28 mouse cellular contexts compared by ENCODE assay signal in genomic region chr11:107083480-107083879, GRCm38 (mm10). TPM values are rescaled to one million over a fixed set of nuclear protein-coding genes. Genes with fewer than 3 reads are reported as not detected.
"Had no signal": no experiment of that assay in that cellular context is flagged by ENCODE, and none has a peak within 500 bp of the region (broad histone marks: within the 10 kb centered on the region; RNA-seq: fewer than 3 reads in every experiment).

No protein-coding gene starts in this region.

- H3K9ac ChIP-seq: hindbrain, embryonic 12.5 days; hindbrain, embryonic 14.5 days; intestine, embryonic 15.5 days; limb, embryonic 12.5 days; liver, embryonic 13.5 days; liver, embryonic 15.5 days; liver, postnatal 0 days had no signal

- H3K27ac ChIP-seq: gastrocnemius, adult 2 months; heart, adult 2 months; hindbrain, embryonic 10.5 days; hindbrain, embryonic 12.5 days; hindbrain, embryonic 14.5 days; intestine, embryonic 15.5 days; layer of hippocampus, adult 2 months; left cerebral cortex, adult 2 months; limb, embryonic 10.5 days; limb, embryonic 12.5 days; liver, embryonic 13.5 days; liver, embryonic 15.5 days had no signal

- DNase-seq: gastrocnemius, adult 2 months; gastrocnemius, postnatal 10 days; gastrocnemius, postnatal 25 days; heart, adult 2 months; heart, postnatal 10 days; heart, postnatal 36 days; kidney, adult 18-20 months; kidney, adult 8-10 months; kidney, postnatal 10 days; kidney, postnatal 25 days; kidney, postnatal 4 days; liver; liver, embryonic 13.5 days; liver, postnatal 0 days had no signal

- H3K4me1 ChIP-seq: hindbrain, embryonic 10.5 days; hindbrain, embryonic 12.5 days; intestine, embryonic 15.5 days; limb, embryonic 10.5 days; limb, embryonic 12.5 days had no signal

- H3K4me2 ChIP-seq: hindbrain, embryonic 12.5 days; hindbrain, embryonic 14.5 days; intestine, embryonic 15.5 days; limb, embryonic 12.5 days; liver, embryonic 11.5 days; liver, embryonic 13.5 days; liver, embryonic 15.5 days had no signal

- H3K4me3 ChIP-seq: gastrocnemius, adult 2 months; heart, adult 2 months; hindbrain, embryonic 10.5 days; hindbrain, embryonic 12.5 days; intestine, embryonic 15.5 days; layer of hippocampus, adult 2 months; left cerebral cortex, adult 2 months; limb, embryonic 10.5 days; limb, embryonic 12.5 days; liver, embryonic 13.5 days; liver, embryonic 15.5 days had no signal

- ATAC-seq: hindbrain, embryonic 16.5 days; inflammation-experienced regulatory T-cells, adult 6 months; intestine, embryonic 15.5 days; intestine, postnatal 0 days; liver, postnatal 0 days had no signal

- H3K9me3 ChIP-seq: hindbrain, embryonic 10.5 days; hindbrain, embryonic 12.5 days; intestine, embryonic 15.5 days; limb, embryonic 10.5 days; limb, embryonic 12.5 days; liver, embryonic 13.5 days; liver, embryonic 15.5 days had no signal

- H3K27me3 ChIP-seq: hindbrain, embryonic 12.5 days; intestine, embryonic 15.5 days; limb, embryonic 12.5 days; liver, embryonic 13.5 days; liver, embryonic 15.5 days had no signal

RNA-seq across cellular contexts. Expression of gene 1810010H24Rik, which starts 58.0 kb away (rescaled TPM):
- total RNA-seq: granulocyte monocyte progenitor cell, adult 5-6 weeks had no signal
